Mouse (Mus musculus) ES-Bruce4 (cell line): Measurements from ENCODE around the gene Usp17la. TPM values are rescaled to one million over a fixed set of nuclear protein-coding genes. Genes with fewer than 3 reads are reported as not detected.
"Not testable (repeated sequence)": the region's sequence is repeated elsewhere in the genome, so short reads cannot be mapped to it uniquely, and the experiment has no call there.

ENCODE experiments used
- H3K27ac ChIP-seq: 2 replicates; pipeline ENCODE4 v1.5.1; 2012; ENCODE audit warnings: low read length, inconsistent platforms; ENCODE audit not compliant: insufficient read depth
- H3K27me3 ChIP-seq: 2 replicates; pipeline ENCODE4 v1.6.1; 2012; ENCODE audit warnings: mild to moderate bottlenecking, low read length, inconsistent platforms; ENCODE audit not compliant: control insufficient read depth, poor library complexity, insufficient read depth, severe bottlenecking
- H3K36me3 ChIP-seq: 2 replicates; pipeline ENCODE4 v1.6.1; 2012; ENCODE audit warnings: inconsistent platforms, mild to moderate bottlenecking, low read length, moderate library complexity; ENCODE audit not compliant: control insufficient read depth, poor library complexity, insufficient read depth, severe bottlenecking
- H3K4me1 ChIP-seq: one replicate; pipeline ENCODE4 v1.8.1; 2011; ENCODE audit warnings: low read length; ENCODE audit not compliant: control insufficient read depth, insufficient read depth
- H3K4me3 ChIP-seq: 2 replicates; pipeline ENCODE4 v1.5.1; 2011; ENCODE audit warnings: low read depth, mild to moderate bottlenecking, low read length
- H3K9ac ChIP-seq: 2 replicates; pipeline ENCODE4 v1.6.1; 2012; ENCODE audit warnings: low read depth, mild to moderate bottlenecking, inconsistent platforms; ENCODE audit not compliant: poor library complexity, severe bottlenecking
- H3K9me3 ChIP-seq: replicated peaks from 2 replicates; pipeline ENCODE4 v1.6.1; 2012; ENCODE audit warnings: mild to moderate bottlenecking, low read length, inconsistent platforms; ENCODE audit not compliant: control insufficient read depth, poor library complexity, insufficient read depth, severe bottlenecking
- CTCF ChIP-seq: IDR thresholded peaks from one replicate; pipeline ENCODE4 v1.8.1; 2011; ENCODE audit warnings: low read depth, low read length
- EP300 ChIP-seq: IDR thresholded peaks from 2 replicates; pipeline ENCODE4 v1.6.1; 2011; ENCODE audit warnings: low read depth, low read length; ENCODE audit not compliant: insufficient read depth
- POLR2A ChIP-seq: IDR thresholded peaks from one replicate; pipeline ENCODE4 v1.8.1; 2011; ENCODE audit warnings: low read length; ENCODE audit not compliant: insufficient read depth
- polyA plus RNA-seq: library from polyadenylated mRNA; stranded (reverse); fragments of >200 nt; gene quantifications from 2 replicates; pipeline ENCODE4 v1.2.4, GENCODE M21; 2011; ENCODE audit warnings: low read depth; ENCODE audit not compliant: missing spikeins, insufficient read depth, insufficient read length

Gene Usp17la
- polyA plus RNA-seq = 0.29 TPM in 1 of 2 replicates, not detected in the other

- H3K9ac ChIP-seq, H3K4me3 ChIP-seq, H3K4me1 ChIP-seq, H3K27me3 ChIP-seq, H3K27ac ChIP-seq, H3K9me3 ChIP-seq, H3K36me3 ChIP-seq: not testable (repeated sequence)
These were observed at the start of gene Usp17la for GRCm38 (mm10) chr7:104856709-104857108. Gene Usp17la, plus strand, starts transcription at chr7:104857009.

GRCm38 (mm10) chr7:104810335-104810734 is 46.5 kb upstream of the Usp17la start:
- not testable (repeated sequence) for H3K27me3 ChIP-seq, H3K27ac ChIP-seq, H3K9ac ChIP-seq, H3K4me3 ChIP-seq, H3K36me3 ChIP-seq, H3K9me3 ChIP-seq, H3K4me1 ChIP-seq

GRCm38 (mm10) chr7:104842503-104842902 is 14.3 kb upstream of the Usp17la start, which contains the start of gene Usp17lb:
Gene Usp17lb, minus strand, starts transcription at chr7:104842603.
- no peak within 1 kb of the TSS for H3K27ac ChIP-seq
- TF ChIP-seq POLR2A (no peak), EP300 (no peak), CTCF (no peak)

DNA sequence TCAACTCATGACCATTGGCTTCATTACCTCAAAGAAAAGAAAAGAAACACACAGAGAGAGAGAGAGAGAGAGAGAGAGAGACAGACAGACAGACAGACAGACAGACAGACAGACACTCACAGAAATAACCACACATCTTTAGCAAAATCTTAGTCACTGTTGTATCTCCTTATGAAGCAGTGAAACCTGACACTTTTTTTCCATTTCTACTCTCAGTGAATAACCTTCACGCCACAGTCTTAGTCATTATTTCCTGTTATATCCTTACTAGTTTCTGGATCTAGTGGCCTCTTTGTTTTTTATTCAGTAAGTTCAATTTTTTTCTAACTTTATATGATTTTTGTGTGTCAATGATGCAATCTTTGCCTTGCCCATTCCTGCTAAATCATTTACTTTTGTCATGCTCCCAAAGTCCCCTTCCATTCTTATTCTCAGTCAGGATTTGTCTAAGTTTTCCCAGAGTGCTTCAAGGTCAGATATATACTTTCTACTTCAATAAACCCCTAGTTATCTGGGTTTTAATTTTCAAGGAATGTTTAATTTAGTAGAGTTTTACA is 13.0 kb upstream of the Usp17la start:
- Histone ChIP-seq H3K27ac (no peak overlapping the region), H3K4me3 (no peak overlapping the region), H3K27me3 (no peaks in the 10 kb centered on the region), H3K4me1 (no peaks in the 10 kb centered on the region), H3K9ac (no peak overlapping the region), H3K9me3 (no peaks in the 10 kb centered on the region), H3K36me3 (no peaks in the 10 kb centered on the region)
- no peak for TF ChIP-seq POLR2A
- TF ChIP-seq EP300 = no peak
- no peak for TF ChIP-seq CTCF

More at GRCm38 (mm10) chr7:104842503-104842902, 14.3 kb upstream of the Usp17la start, which contains the start of gene Usp17lb:
- Histone ChIP-seq H3K27me3 (no peaks in the 10 kb centered on the region), H3K4me1 (no peaks in the 10 kb centered on the region), H3K9ac (no peak within 1 kb of the TSS), H3K9me3 (no peaks in the 10 kb centered on the region), H3K36me3 (no peaks in the 10 kb centered on the region), H3K4me3 (no peak within 1 kb of the TSS)

DNA sequence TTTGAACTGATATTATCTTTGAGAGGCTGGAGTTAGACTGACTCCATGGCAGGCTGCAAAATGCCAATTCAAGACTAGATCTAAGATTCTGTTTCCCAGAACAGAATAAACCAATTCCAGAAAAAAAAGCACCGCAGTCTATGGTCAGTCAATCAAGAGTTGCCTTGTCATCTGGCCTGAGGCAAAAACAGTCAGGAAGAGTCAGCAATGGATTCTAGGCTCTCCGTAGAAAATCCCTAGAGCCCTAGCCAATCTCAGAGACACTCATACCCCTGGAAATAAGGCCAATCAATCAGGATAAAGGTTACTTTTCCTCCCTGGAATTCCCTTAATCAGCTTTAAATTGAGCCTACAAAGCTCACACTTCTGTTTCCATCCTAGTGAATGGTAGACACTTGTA is 5.3 kb upstream of the Usp17la start:
- not testable (repeated sequence) for H3K36me3 ChIP-seq, H3K4me1 ChIP-seq, H3K9ac ChIP-seq

DNA sequence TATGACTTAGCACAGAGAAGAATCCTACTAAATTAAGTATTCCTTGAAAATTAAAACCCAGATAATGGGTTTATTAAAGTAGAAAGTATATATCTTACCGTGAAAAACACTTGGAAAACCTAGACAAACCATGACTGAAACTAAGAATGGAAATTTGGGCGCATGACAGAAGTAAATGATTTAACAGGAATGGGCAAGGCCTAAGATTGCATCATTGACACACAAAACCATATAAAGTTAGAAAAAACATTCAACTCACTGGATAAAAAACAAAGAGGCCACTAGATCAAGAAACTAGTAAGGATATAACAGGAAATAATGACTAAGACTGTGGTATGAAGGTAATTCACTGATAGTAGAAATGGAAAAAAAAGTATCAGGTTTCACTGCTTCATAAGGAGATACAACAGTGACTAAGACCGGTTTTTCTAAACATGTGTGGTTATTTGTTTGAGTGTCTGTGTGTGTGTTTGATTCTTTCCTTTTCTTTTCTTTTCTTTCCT is 1.5 kb upstream of the Usp17la start:
- TF ChIP-seq POLR2A = no peak
- no peak for TF ChIP-seq CTCF
- Histone ChIP-seq H3K9ac (no peak overlapping the region), H3K4me3 (no peak overlapping the region), H3K9me3 (no peaks in the 10 kb centered on the region), H3K4me1 (no peaks in the 10 kb centered on the region), H3K36me3 (no peaks in the 10 kb centered on the region), H3K27me3 (no peaks in the 10 kb centered on the region), H3K27ac (no peak overlapping the region)

More for the DNA sequence above, 5.3 kb upstream of the Usp17la start:
- not testable (repeated sequence) for H3K27me3 ChIP-seq, H3K27ac ChIP-seq, H3K9me3 ChIP-seq, H3K4me3 ChIP-seq

- H3K9ac ChIP-seq = no peak overlapping the region
- no peaks in the 10 kb centered on the region for H3K9me3 ChIP-seq
- no peak overlapping the region for H3K27ac ChIP-seq
- no peak for TF ChIP-seq CTCF
- no peak for TF ChIP-seq EP300
- TF ChIP-seq POLR2A = no peak
- H3K27me3 ChIP-seq = no peaks in the 10 kb centered on the region
- no peaks in the 10 kb centered on the region for H3K36me3 ChIP-seq
- no peaks in the 10 kb centered on the region for H3K4me1 ChIP-seq
- H3K4me3 ChIP-seq = no peak overlapping the region
These were observed 874 bp downstream of the Usp17la start for GRCm38 (mm10) chr7:104857683-104858082.
